Mouse (Mus musculus) lung, adult 2 months (tissue): ENCODE results near the gene Vwa8.

ENCODE experiments used
- CTCF ChIP-seq: fragments of 200-500 bp; IDR thresholded peaks from 2 replicates; pipeline ENCODE4 v1.5.1; 2011; ENCODE audit warnings: mild to moderate bottlenecking, low read length, control low read depth; ENCODE audit not compliant: insufficient read depth
- POLR2A ChIP-seq: fragments of 200-500 bp; IDR thresholded peaks from 2 replicates; pipeline ENCODE4 v1.6.1; 2011; ENCODE audit warnings: low read depth, mild to moderate bottlenecking, control low read depth, low read length, borderline replicate concordance; ENCODE audit errors: extremely low read depth

DNA sequence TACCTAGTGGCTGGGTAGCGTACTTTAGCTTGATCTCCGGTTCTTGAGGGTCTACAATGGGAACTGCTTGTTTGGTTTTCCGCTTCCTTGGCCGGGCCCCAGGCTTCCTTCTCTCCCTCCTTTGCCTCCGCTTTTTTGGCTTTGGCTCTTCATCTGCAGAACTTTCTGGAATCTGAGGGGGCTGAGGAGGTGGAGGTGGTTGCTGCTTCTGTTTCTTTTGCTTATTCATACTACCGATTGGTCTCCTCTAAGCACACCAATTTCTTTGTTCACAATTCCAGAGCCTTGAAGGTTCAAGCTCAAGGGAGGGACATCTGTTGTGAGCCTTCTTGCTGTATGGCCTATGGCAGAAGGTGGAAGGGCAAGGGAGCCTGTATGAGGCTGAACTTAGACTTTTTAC lies 365.3 kb downstream of the Vwa8 start:
- TF ChIP-seq CTCF: no peak
- no peak for TF ChIP-seq POLR2A
